Mouse (Mus musculus) embryonic fibroblast, embryonic 13.5 days (primary cell): Measurements from ENCODE around the gene Glud1. TPM values are rescaled to one million over a fixed set of nuclear protein-coding genes. Genes with fewer than 3 reads are reported as not detected.
A peak's percentile ranks its signal among the peaks of the same experiment; 100 is the strongest.
"Not testable (repeated sequence)": the region's sequence is repeated elsewhere in the genome, so short reads cannot be mapped to it uniquely, and the experiment has no call there.

Experiments used
- H3K27ac ChIP-seq: 2 replicates; pipeline ENCODE4 v1.5.1; 2012; ENCODE audit warnings: low read length, control low read depth, inconsistent platforms; ENCODE audit not compliant: insufficient read depth
- H3K4me1 ChIP-seq: 2 replicates; pipeline ENCODE4 v1.6.1; 2011; ENCODE audit warnings: low read length; ENCODE audit not compliant: control insufficient read depth, insufficient read depth
- H3K4me3 ChIP-seq: 2 replicates; pipeline ENCODE4 v1.5.1; 2011; ENCODE audit warnings: mild to moderate bottlenecking, control low read depth, low read length; ENCODE audit not compliant: insufficient read depth
- CTCF ChIP-seq: IDR thresholded peaks from 2 replicates; pipeline ENCODE4 v1.5.1; 2011; ENCODE audit warnings: mild to moderate bottlenecking, control low read depth, low read length, moderate library complexity, borderline replicate concordance; ENCODE audit not compliant: insufficient read depth
- POLR2A ChIP-seq: IDR thresholded peaks from 2 replicates; pipeline ENCODE4 v1.6.1; 2011; ENCODE audit warnings: low read depth, mild to moderate bottlenecking, control low read depth, low read length, moderate library complexity
- polyA plus RNA-seq: library from polyadenylated mRNA; stranded (reverse); fragments of >200 nt; gene quantifications from 2 replicates; pipeline ENCODE4 v1.2.4, GENCODE M21; 2011; ENCODE audit warnings: low read depth; ENCODE audit not compliant: missing spikeins, insufficient read length

Glud1 gene
- polyA plus RNA-seq, 1 experiment, result 159 TPM

GRCm38 (mm10) chr14:34311021-34311631, 599 bp downstream of the Glud1 start:
- Histone ChIP-seq H3K4me1 (peaks cover 3% of the 10 kb centered on the region; the same call in 1 of the 2 replicates), H3K4me3 (peak overlapping the region; percentile 99), H3K27ac (peak overlapping the region; percentile 75)
- TF ChIP-seq CTCF (no peak), POLR2A (no peak)

DNA sequence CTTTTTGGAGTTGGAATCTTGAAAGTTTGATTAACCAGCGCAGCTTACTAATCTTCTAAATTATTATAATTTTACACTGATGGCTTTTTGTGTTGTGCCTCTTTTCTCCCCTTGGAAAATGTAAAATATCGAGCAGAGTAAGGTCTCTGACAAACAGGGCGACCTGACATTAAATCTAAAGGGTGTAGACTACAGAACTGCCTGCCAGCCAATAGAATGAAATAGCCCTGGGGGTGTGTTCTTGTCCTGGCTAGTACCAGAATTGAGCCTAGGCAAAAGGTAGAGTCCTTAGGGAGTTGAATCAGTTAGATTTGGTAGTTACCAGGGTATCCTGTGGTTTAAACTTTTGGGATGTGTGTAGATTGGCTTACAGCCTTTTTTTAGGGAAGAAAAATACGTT, 1.2 kb downstream of the Glud1 start:
- peaks cover 3% of the 10 kb centered on the region; the same call in 1 of the 2 replicates for H3K4me1 ChIP-seq
- H3K4me3 ChIP-seq, result peak overlapping the region; percentile 99
- TF ChIP-seq POLR2A, result no peak
- TF ChIP-seq CTCF, result no peak
- no peak overlapping the region for H3K27ac ChIP-seq

GRCm38 (mm10) chr14:34312339-34313048, 2.0 kb downstream of the Glud1 start:
- TF ChIP-seq CTCF (no peak), POLR2A (no peak)
- Histone ChIP-seq H3K4me1 (peaks cover 3% of the 10 kb centered on the region; the same call in 1 of the 2 replicates), H3K4me3 (peak overlapping the region; percentile 99), H3K27ac (no peak overlapping the region)

DNA sequence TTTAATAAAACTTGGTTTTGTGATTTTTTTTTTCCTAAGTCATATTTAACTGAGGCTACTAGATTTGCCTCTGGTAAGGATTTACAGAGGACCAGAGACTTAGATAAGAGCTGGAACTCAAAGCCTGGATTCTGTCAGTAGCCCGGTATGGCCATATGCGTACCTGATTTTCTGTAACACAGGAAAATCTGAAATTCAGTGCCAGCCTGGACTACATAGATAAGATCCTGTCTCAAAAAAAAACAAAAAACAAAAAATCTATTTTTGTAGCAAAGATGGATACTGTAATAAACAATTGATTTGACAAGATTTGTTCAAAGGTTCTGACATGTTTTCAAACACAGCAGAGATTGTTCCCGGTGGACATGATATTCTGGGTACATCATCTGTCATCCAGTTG, 3.1 kb downstream of the Glud1 start:
- TF ChIP-seq CTCF (no peak), POLR2A (no peak)
- H3K4me1 ChIP-seq, result peaks cover 6% of the 10 kb centered on the region
- H3K27ac ChIP-seq, result no peak overlapping the region
- no peak overlapping the region for H3K4me3 ChIP-seq

DNA sequence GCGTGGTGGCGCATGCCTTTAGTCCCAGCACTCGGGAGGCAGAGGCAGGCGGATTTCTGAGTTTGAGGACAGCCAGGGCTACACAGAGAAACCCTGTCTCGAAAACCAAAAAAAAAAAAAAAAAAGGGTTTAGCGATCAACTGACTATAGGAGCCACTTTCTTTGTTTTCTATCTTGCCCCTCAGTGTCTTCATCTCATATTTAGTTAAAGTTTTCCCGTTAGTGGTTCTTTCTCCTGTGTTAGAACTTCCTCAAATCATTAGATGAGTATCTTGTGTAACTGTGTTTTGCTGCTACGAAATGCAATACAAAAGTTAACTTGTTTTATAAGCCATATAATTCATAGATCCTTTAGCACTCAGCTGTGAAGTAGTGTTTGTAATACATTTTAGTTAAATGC, 3.9 kb downstream of the Glud1 start:
- H3K4me3 ChIP-seq, H3K4me1 ChIP-seq, H3K27ac ChIP-seq: not testable (repeated sequence)

DNA sequence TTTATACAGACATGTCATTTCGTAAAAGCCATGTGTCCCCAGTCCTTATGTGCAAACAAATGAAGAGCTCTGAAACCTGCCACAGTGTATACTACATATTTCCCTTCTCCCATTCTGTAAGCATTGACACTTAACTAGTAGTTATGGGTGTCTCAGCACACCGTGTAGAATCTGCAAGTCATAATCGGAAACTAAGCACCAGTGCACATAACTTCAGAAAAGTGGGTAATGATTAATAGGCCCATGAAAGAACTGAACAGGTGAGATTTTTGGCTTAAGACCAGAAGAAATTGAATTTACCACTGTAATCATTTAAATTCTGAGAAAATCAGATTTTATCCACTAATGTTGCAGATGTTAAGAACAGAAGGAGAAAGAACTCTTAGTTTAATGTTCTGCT, 4.3 kb downstream of the Glud1 start:
- Histone ChIP-seq H3K27ac (no peak overlapping the region; the same call in 1 of the 2 replicates), H3K4me3 (no peak overlapping the region), H3K4me1 (peaks cover 6% of the 10 kb centered on the region)
- TF ChIP-seq CTCF, result no peak
- TF ChIP-seq POLR2A, result no peak

DNA sequence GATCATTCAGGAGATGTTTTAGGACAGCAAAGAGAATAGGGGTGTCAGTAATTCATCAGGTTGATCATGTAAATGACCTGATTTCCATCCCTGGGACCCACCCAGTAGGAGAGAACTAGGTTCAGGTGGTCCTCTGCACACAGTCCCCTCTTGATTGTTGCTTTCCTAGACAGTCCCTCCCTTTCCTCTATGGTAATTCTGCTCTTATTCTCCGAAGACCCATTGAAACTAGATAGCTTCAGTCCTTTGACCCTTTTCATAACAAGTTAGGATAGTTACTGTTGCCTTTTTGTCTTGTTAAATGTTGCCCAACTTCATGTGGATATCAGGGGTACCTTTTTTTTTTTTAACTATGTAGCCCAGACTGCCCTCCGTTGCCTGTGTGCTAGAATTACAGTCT, 5.8 kb downstream of the Glud1 start:
- peak overlapping the region; percentile 34; the same call in 1 of the 2 replicates for H3K27ac ChIP-seq
- no peak overlapping the region for H3K4me3 ChIP-seq
- no peak for TF ChIP-seq CTCF
- TF ChIP-seq POLR2A, result no peak
- H3K4me1 ChIP-seq, result peaks cover 6% of the 10 kb centered on the region

- H3K4me1 ChIP-seq, result peaks cover 6% of the 10 kb centered on the region
- no peak for TF ChIP-seq POLR2A
- no peak for TF ChIP-seq CTCF
- H3K27ac ChIP-seq, result peak overlapping the region; percentile 95
- no peak overlapping the region for H3K4me3 ChIP-seq
Measured at GRCm38 (mm10) chr14:34317431-34317830, 6.9 kb downstream of the Glud1 start.

- Histone ChIP-seq H3K4me3 (no peak overlapping the region; the same call in 1 of the 2 replicates), H3K27ac (peak overlapping the region; percentile 95), H3K4me1 (peaks cover 5% of the 10 kb centered on the region)
- TF ChIP-seq POLR2A, result no peak
- no peak for TF ChIP-seq CTCF
Measured at GRCm38 (mm10) chr14:34318113-34318512, 7.6 kb downstream of the Glud1 start.

DNA sequence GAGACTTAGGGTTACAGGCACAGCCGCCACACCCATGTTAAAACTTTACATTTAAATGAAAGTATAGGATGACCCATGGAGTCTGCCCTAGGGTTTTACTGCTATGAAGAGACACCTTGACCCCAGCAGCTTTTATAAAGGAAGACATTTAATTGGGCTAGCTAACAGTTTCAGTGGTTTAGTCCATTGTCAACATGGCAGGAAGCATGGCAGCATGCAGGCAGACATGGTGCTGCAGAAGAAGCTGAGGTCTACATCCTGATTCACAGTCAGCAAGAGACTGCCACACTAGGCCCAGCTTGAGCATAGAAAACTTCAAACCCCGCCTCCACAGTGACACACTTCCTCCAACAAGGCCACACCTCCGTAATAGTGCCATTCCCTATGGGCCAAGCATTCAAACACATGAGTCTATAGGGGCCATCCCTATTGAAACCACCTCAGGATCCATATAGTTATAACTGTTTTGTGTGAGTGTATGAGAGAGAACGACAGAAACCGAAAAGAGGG, 13.1 kb downstream of the Glud1 start:
- Histone ChIP-seq H3K27ac (no peak overlapping the region), H3K4me1 (no peaks in the 10 kb centered on the region), H3K4me3 (no peak overlapping the region)
- TF ChIP-seq CTCF, result no peak
- no peak for TF ChIP-seq POLR2A

- Histone ChIP-seq H3K27ac (peak overlapping the region; percentile 26; the same call in 1 of the 2 replicates), H3K4me1 (no peaks in the 10 kb centered on the region), H3K4me3 (no peak overlapping the region)
- TF ChIP-seq POLR2A (no peak), CTCF (no peak)
Measured at GRCm38 (mm10) chr14:34326606-34327005, 16.1 kb downstream of the Glud1 start.
